Mouse (Mus musculus): Measurements from ENCODE around the gene Rasl11a. TPM values are rescaled to one million over a fixed set of nuclear protein-coding genes. Genes with fewer than 3 reads are reported as not detected.
A peak's percentile ranks its signal among the peaks of the same experiment; 100 is the strongest.

Rasl11a gene
- polyA plus RNA-seq, 1 experiment from 2014 or later: 33.3 TPM

DNA sequence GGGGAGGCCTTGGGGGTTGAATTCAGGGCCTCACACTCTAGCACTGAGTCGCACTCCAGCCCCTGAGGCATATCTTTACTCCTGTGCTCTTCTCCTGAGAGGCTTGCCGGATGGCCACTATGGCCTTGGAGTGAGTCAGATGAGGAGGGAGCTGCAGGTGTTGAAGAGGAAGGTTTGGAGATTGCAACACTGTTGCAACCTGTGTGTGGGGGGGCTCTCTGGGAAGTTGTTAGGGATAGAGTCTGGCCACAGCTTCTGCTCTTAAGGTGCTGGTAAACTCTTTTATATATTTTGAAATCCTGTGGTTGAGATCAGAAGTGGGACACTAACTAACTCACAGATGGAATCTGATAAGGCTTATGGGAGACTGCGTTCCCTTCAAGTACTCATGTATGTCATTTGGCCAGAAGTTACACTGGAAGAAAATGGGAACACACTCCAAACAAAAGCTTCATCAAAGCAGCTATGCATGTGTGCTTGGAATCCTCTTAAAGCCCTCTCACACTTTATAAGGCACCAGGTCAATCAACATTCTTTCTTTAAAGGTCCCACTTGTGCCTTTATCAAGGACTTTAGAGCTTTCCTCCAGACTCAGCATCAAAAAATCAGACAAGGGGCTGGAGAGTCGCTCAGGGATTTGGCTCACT is 4.2 kb downstream of the Rasl11a start:
- no peak overlapping the region for H3K4me3 ChIP-seq
- 91% methylated on average over 4 of the region's 4 CpGs for WGBS
- no peak overlapping the region for H3K27ac ChIP-seq (replicated peaks)
- H3K4me1 ChIP-seq: peaks cover 27% of the 10 kb centered on the region
- DNase-seq (ENCODE audit: low spot score): no peak
- no peaks in the 10 kb centered on the region for H3K9me3 ChIP-seq
- no peaks in the 10 kb centered on the region for H3K27me3 ChIP-seq (replicated peaks; ENCODE audit: low read depth, poor library complexity, severe bottlenecking)
- H3K36me3 ChIP-seq (replicated peaks): peaks cover 20% of the 10 kb centered on the region

DNA sequence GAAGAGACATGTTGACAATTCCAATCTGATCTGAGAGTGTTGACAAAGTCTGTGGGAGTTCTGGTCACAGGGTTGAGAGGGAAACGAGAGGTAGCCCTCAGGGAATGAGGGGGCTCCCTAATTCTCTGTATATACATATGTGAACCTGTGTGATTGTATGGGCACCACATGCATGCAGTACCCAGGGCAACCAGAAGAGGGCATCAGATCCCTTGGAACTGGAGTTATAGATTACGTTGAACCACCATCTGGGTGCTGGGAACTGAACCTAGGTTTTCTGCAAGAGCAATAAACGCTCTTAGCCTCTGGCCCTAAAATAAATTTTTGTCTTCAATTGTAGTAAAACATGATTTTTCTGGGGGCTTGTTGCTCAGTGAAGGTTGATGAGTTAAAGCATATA is 11.2 kb downstream of the Rasl11a start:
- Histone ChIP-seq H3K36me3 (replicated peaks) (no peaks in the 10 kb centered on the region), H3K4me1 (no peaks in the 10 kb centered on the region), H3K27ac (replicated peaks) (no peak overlapping the region), H3K4me3 (no peak overlapping the region), H3K27me3 (replicated peaks; ENCODE audit: low read depth, poor library complexity, severe bottlenecking) (no peaks in the 10 kb centered on the region), H3K9me3 (no peaks in the 10 kb centered on the region)
- DNase-seq (ENCODE audit: low spot score): no peak
- WGBS: 92% methylated on average over 3 of the region's 3 CpGs

DNA sequence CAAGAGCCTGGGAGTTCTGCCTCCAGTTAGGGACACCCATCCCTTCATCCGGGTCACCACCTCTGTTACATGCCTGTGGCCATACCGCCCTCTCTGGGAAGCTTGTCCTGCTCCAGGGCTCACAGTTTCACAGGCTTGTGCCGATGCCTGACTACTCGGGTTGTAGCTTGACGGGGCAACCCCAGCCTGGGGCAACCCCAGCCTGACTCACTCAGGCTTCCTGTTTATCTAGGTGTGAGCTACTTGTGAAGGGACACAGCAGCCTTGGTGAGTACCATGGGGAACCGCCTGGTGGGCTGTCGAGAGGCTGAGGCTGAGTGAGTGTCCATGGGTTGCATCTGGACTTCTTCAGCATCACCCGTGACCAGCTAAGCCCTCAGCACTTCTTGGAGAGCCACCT is 12.7 kb downstream of the Rasl11a start:
- no peak overlapping the region for H3K4me3 ChIP-seq
- WGBS: 81% methylated on average over 8 of the region's 8 CpGs
- H3K9me3 ChIP-seq: no peaks in the 10 kb centered on the region
- H3K27me3 ChIP-seq (replicated peaks; ENCODE audit: low read depth, poor library complexity, severe bottlenecking): no peaks in the 10 kb centered on the region
- no peak overlapping the region for H3K27ac ChIP-seq (replicated peaks)
- no peaks in the 10 kb centered on the region for H3K36me3 ChIP-seq (replicated peaks)
- no peak for DNase-seq (ENCODE audit: low spot score)
- peaks cover 6% of the 10 kb centered on the region; the same call in 1 of the 2 replicates for H3K4me1 ChIP-seq

DNA sequence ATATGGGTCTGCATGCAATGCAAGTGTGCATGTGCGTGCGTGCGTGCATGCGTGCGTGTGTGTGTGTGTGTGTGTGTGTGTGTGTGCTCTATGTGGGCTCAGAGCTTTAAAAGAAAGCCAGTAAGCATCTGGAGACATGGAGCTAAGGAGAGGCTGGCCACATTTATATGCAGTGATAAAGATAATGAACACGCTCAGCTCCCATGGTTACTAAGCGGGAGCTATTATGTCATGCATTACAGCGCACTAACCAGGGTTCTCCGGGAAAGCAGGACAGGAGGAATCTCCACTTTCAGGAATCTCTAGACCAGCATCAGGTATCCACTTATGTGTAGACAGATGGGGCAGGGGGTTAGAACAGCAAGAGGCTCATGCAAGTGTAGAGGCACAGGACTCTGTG is 13.9 kb downstream of the Rasl11a start:
- no peaks in the 10 kb centered on the region for H3K36me3 ChIP-seq (replicated peaks)
- WGBS: 94% methylated on average over 9 of the region's 9 CpGs
- H3K27ac ChIP-seq (replicated peaks): no peak overlapping the region
- H3K27me3 ChIP-seq (replicated peaks; ENCODE audit: low read depth, poor library complexity, severe bottlenecking): no peaks in the 10 kb centered on the region
- H3K4me1 ChIP-seq: peaks cover 6% of the 10 kb centered on the region; the same call in 1 of the 2 replicates
- no peaks in the 10 kb centered on the region for H3K9me3 ChIP-seq
- DNase-seq (ENCODE audit: low spot score): no peak
- H3K4me3 ChIP-seq: no peak overlapping the region

DNA sequence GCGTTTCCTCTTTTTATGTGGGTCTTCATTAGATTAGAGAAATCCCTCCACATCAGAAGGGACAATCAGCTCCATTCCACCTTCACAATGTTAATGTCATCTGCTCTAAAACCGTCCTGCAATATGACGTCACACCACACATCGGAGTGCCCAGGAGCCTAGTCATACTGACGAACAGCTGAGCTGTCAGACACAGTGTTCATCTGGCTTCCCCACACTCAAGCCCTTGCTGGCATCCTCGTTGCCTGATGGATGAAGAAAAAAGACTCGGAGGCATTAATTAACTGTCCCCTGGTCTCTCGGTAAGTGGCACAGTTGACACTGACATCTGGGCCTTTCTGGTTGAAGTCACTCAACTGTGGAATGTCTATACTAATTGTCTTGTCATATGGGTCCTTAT is 14.4 kb downstream of the Rasl11a start:
- Histone ChIP-seq H3K27ac (replicated peaks) (no peak overlapping the region), H3K36me3 (replicated peaks) (no peaks in the 10 kb centered on the region), H3K9me3 (no peaks in the 10 kb centered on the region), H3K4me3 (no peak overlapping the region), H3K4me1 (peaks cover 6% of the 10 kb centered on the region; the same call in 1 of the 2 replicates), H3K27me3 (replicated peaks; ENCODE audit: low read depth, poor library complexity, severe bottlenecking) (no peaks in the 10 kb centered on the region)
- WGBS: 79% methylated on average over 8 of the region's 8 CpGs
- DNase-seq (ENCODE audit: low spot score): no peak

DNA sequence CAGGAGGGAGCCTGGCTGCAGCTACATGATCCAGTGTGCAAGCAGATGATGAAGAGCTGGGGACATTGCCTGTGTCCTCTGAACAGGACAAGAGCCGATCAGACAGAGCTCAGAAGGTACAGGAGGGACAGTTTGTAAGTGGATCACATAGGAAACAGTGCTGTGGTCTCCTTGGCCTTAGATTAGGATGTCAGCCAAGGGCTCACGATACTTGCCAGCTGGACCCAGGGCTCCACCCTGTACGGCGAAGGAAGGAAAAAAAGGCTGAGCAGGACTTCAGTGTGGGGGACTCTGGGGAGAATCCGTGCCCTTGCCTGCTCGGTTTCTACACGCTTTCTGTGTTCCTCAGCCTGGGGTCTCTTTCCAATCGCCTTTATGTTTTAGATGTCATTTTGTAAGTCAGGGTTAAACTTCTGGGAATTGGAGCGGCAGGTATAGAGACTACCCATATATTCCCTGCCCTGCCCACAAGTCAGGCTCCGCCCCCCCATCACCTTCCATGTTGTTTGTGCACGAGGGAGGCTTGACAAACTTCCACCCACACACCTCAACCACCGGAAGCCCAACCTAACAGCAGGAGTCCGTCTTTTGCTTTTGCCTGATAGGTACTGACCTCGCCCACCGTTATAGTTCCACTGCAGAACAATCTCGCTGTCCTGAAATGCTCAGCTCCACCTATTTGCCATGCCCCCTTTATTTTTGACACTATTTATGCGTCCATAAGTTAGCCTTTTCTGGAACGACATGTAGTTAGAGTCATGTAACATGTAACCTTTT is 15.5 kb downstream of the Rasl11a start:
- H3K27ac ChIP-seq (replicated peaks): no peak overlapping the region
- no peaks in the 10 kb centered on the region for H3K36me3 ChIP-seq (replicated peaks)
- H3K9me3 ChIP-seq: no peaks in the 10 kb centered on the region
- WGBS: 84% methylated on average over 18 of the region's 18 CpGs
- peaks cover 6% of the 10 kb centered on the region; the same call in 1 of the 2 replicates for H3K4me1 ChIP-seq
- H3K27me3 ChIP-seq (replicated peaks; ENCODE audit: low read depth, poor library complexity, severe bottlenecking): no peaks in the 10 kb centered on the region
- DNase-seq (ENCODE audit: low spot score): no peak
- no peak overlapping the region for H3K4me3 ChIP-seq

DNA sequence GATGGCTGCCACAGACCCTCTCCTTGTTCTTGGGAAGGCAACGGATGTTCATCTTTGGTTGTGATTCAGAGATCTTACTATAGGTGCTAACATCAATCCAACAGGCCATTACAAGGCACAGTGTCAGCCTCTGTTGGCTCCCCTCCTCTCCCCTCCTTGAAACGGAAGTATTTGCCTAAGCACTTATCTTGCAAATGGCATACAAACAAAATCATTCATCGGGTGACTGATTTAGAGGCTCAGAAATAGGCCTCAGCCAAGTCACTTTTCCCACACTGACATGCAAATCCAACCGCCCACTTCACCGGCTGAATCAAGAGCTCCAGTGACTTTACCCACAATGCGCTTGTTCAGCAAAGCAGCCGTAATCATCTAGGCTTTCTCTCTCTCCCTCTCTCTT is 16.7 kb downstream of the Rasl11a start:
- no peaks in the 10 kb centered on the region for H3K9me3 ChIP-seq
- WGBS: 57% methylated on average over 7 of the region's 7 CpGs
- H3K27ac ChIP-seq (replicated peaks): no peak overlapping the region
- no peaks in the 10 kb centered on the region for H3K27me3 ChIP-seq (replicated peaks; ENCODE audit: low read depth, poor library complexity, severe bottlenecking)
- H3K4me3 ChIP-seq: no peak overlapping the region
- no peak for DNase-seq (ENCODE audit: low spot score)
- peaks cover 6% of the 10 kb centered on the region; the same call in 1 of the 2 replicates for H3K4me1 ChIP-seq
- no peaks in the 10 kb centered on the region for H3K36me3 ChIP-seq (replicated peaks)

DNA sequence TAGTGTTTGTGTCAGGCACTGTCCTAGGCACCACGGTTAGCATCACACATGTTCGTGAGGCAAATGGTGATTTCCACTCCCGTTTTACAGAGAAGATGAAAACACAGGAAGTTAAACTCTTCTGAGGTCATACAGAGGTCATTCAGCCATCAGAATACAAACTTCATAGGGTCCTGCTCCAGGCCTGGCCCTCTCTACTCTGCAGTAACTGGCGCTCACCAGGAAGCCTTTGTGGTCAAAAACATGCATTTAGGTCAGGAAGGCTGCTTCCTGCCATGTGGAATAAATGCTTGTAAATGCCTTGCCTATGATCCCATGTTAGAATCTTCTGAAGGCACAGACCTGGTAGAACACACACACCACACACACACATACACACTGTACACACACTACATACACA is 20.6 kb downstream of the Rasl11a start:
- 73% methylated on average over 4 of the region's 4 CpGs for WGBS
- Histone ChIP-seq H3K27ac (replicated peaks) (no peak overlapping the region), H3K9me3 (no peaks in the 10 kb centered on the region), H3K4me1 (peaks cover 20% of the 10 kb centered on the region), H3K4me3 (no peak overlapping the region), H3K27me3 (replicated peaks; ENCODE audit: low read depth, poor library complexity, severe bottlenecking) (no peaks in the 10 kb centered on the region), H3K36me3 (replicated peaks) (no peaks in the 10 kb centered on the region)
- DNase-seq (ENCODE audit: low spot score): no peak

DNA sequence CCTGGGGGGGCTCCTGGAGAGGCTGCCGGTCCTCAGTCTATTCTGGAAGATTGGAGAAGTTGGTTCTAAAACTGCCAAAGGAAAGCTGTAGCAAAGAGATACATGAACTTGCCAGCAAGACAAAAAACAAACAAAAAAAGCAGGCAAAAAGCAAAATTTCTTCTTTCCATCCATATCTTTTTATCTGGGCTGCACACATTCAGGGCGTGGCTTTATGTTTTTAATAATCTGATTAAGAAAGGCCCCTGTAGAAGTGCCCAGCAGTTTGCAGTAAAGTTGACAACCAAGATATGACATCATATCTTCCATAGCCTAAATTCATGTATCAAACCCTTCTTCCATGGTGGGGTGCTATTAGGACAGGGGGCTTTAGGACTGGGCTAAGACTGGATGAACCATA is 21.4 kb downstream of the Rasl11a start:
- WGBS: 88% methylated on average over 2 of the region's 2 CpGs
- Histone ChIP-seq H3K36me3 (replicated peaks) (no peaks in the 10 kb centered on the region), H3K27ac (replicated peaks) (no peak overlapping the region), H3K4me3 (no peak overlapping the region), H3K27me3 (replicated peaks; ENCODE audit: low read depth, poor library complexity, severe bottlenecking) (no peaks in the 10 kb centered on the region), H3K4me1 (peaks cover 20% of the 10 kb centered on the region), H3K9me3 (no peaks in the 10 kb centered on the region)
- DNase-seq (ENCODE audit: low spot score): no peak

DNA sequence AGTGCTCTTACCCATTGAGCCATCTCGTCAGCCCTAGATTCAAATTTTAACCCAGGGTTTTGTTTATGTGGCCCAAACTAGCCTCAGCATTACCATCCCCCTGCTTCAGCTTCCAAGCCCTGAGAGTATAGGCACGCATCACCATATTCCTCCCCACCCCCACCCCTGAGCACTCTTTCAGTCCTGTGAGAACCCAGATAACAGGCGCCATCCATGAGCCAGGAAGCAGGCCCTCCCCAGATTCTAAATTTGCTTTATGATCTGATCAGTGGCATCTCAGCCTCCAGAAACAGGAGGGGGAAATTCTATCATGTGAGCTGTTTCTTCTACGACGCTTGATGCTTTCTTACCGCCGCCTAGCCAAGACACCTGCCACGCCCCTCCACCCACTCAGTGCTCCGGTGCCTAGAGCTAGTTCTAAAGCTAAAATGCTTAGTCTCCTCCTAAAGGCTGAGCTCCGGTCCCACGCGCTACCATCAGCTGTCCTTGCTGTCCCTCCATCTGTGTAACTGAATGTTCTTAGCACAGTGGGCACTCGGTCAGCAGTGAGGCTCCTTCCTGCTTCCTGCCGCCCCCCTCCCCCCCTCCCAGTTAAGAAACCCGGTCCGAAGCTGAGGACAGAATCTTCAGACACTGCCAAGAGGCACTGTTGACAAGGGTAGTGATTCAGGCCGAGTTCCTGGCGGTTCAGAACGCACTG is 22.5 kb downstream of the Rasl11a start:
- WGBS: 6% methylated on average over 19 of the region's 19 CpGs
- peak; percentile 29 for DNase-seq (ENCODE audit: low spot score)
- Histone ChIP-seq H3K36me3 (replicated peaks) (no peaks in the 10 kb centered on the region), H3K9me3 (no peaks in the 10 kb centered on the region), H3K4me3 (peak overlapping the region; percentile 46), H3K27ac (replicated peaks) (peak overlapping the region; percentile 5), H3K4me1 (peaks cover 14% of the 10 kb centered on the region), H3K27me3 (replicated peaks; ENCODE audit: low read depth, poor library complexity, severe bottlenecking) (no peaks in the 10 kb centered on the region)

DNA sequence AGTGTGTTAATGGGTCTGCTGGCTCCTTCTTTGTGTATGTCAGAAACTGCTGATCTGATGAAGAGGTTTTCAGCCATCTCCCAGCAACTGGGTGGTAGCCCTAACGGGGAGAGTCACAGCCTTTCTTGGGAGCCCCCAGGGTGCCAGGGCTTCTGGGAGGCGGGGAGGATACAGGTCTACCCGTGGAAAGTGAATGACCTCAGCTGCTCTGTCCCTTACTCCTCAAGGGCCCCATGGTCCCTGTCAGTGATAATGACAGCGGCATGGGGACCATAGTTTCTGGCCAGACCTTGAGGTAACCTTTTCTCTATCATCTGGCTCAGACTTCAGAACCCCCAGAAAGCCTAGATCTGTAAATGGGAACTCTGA is 23.1 kb downstream of the Rasl11a start:
- H3K4me3 ChIP-seq: peak overlapping the region; percentile 46
- peaks cover 14% of the 10 kb centered on the region for H3K4me1 ChIP-seq
- WGBS: 11% methylated on average over 4 of the region's 4 CpGs
- peak overlapping the region; percentile 5 for H3K27ac ChIP-seq (replicated peaks)
- no peaks in the 10 kb centered on the region for H3K9me3 ChIP-seq
- no peaks in the 10 kb centered on the region for H3K27me3 ChIP-seq (replicated peaks; ENCODE audit: low read depth, poor library complexity, severe bottlenecking)
- no peak for DNase-seq (ENCODE audit: low spot score)
- no peaks in the 10 kb centered on the region for H3K36me3 ChIP-seq (replicated peaks)

DNA sequence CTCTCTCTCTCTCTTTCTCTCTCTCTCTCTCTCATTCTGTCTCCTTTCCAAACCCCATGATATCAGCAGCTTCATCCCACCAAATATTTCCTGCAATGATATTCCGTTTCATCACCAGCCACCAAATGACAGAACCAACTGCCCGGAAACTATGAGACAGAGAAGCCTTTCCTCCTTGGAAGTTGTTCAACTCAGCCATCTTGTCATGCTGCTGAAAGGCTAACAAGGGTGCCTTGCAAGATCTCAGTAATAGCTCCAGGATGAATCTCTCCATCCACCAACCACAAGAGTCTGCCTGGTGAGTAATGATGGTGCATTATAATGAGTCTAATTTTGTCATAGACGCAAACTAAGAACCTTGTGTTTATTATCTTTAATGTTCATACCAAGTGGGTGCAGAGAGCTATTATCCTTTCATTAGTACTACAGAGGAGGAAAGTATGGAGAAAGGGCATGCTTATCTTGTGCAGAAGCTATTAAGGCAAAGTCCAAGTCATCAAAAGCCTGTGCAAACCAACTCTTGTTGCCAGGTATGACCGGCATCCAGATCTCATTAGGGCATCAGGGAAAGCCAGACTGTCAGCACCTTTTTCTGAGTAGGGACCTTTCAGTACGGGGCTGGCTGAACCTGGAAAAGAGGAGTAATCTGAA is 28.2 kb downstream of the Rasl11a start:
- H3K27me3 ChIP-seq (replicated peaks; ENCODE audit: low read depth, poor library complexity, severe bottlenecking): no peaks in the 10 kb centered on the region
- WGBS: 91% methylated on average over 5 of the region's 5 CpGs

More for the DNA sequence above, 28.2 kb downstream of the Rasl11a start:
- Histone ChIP-seq H3K9me3 (0 out of 2 replicates have a peak, but pooled peaks cover 6% of the 10 kb centered on the region), H3K4me3 (no peak overlapping the region), H3K27ac (replicated peaks) (no peak overlapping the region), H3K4me1 (peaks cover 3% of the 10 kb centered on the region), H3K36me3 (replicated peaks) (no peaks in the 10 kb centered on the region)
- DNase-seq (ENCODE audit: low spot score): no peak
